Mouse (Mus musculus) limb, embryonic 12.5 days (tissue): ENCODE data around the gene Tpcn2. TPM values are rescaled to one million over a fixed set of nuclear protein-coding genes. Genes with fewer than 3 reads are reported as not detected.
A peak's percentile ranks its signal among the peaks of the same experiment; 100 is the strongest.

Experiments used
- ATAC-seq: fragments of 200-750 bp; cut with Nextera tagmentation; 2 replicates; pipeline ENCODE4 v1.8.0; 2017; ENCODE audit warnings: low read depth, moderate TSS enrichment; ENCODE audit not compliant: insufficient number of reproducible peaks, insufficient read depth, low FRiP score, low TSS enrichment
- H3K27ac ChIP-seq: fragments of 300-500 bp; sonication (generic); 2 replicates; pipeline ENCODE4 v1.5.1; 2016; ENCODE audit warnings: mild to moderate bottlenecking, moderate library complexity
- H3K27me3 ChIP-seq: fragments of 300-500 bp; sonication (generic); 2 replicates; pipeline ENCODE4 v1.6.1; 2016; ENCODE audit warnings: mild to moderate bottlenecking, moderate library complexity
- H3K36me3 ChIP-seq: fragments of 300-500 bp; sonication (generic); 2 replicates; pipeline ENCODE4 v1.6.1; 2016; ENCODE audit warnings: mild to moderate bottlenecking, moderate library complexity
- H3K4me1 ChIP-seq: fragments of 300-500 bp; sonication (generic); replicated peaks from 2 replicates; pipeline ENCODE4 v1.6.1; 2016
- H3K4me2 ChIP-seq: fragments of 300-500 bp; sonication (generic); 2 replicates; pipeline ENCODE4 v1.6.1; 2016; ENCODE audit warnings: mild to moderate bottlenecking, moderate library complexity
- H3K4me3 ChIP-seq: fragments of 300-500 bp; sonication (generic); replicated peaks from 2 replicates; pipeline ENCODE4 v1.5.1; 2016; ENCODE audit warnings: mild to moderate bottlenecking
- H3K9ac ChIP-seq: fragments of 300-500 bp; sonication (generic); replicated peaks from 2 replicates; pipeline ENCODE4 v1.6.1; 2016; ENCODE audit warnings: mild to moderate bottlenecking, moderate library complexity
- H3K9me3 ChIP-seq: fragments of 300-500 bp; sonication (generic); 2 replicates; pipeline ENCODE4 v1.6.1; 2016; ENCODE audit warnings: mild to moderate bottlenecking, moderate library complexity
- WGBS: fragments of 180-500 bp; shearing (Covaris S2); methylation state at CpG from one replicate; pipeline ENCODE4 v1.1.7; 2016; 5-methylcytosine and 5-hydroxymethylcytosine counted together
- polyA plus RNA-seq: library from polyadenylated mRNA; unstranded; fragments of >200 nt; fragmentation: Nextera tagmentation; extraction: Ambion mirVana; gene quantifications from 2 replicates; pipeline ENCODE4 v1.2.1, GENCODE M21; 2016

Gene Tpcn2
- polyA plus RNA-seq, 1 experiment from 2014 or later, result 10.2 TPM

DNA sequence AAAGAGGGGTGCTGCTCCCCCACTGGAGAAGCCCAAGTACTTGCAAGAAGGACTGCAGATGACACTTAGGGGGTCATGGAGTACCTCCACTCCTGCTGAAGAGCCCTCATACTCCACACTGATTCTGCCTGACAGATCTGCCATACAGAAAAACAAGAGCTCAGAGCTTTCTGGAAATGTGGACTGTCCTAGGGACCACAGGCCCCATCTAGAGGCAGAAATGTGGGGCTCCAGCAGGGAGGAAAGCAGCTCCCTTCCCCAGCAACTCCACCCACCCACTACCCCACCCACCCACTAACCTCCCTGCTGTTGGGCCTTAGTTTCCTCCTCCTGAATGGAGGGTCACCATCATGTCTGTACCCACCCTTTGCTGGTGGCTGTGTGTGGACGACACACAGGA is 67.2 kb downstream of the Tpcn2 start:
- 69% methylated on average over 1 of the region's 1 CpGs for WGBS
- no peak overlapping the region for H3K4me3 ChIP-seq
- H3K27ac ChIP-seq, result 0 out of 2 replicates have a peak overlapping the region, but pooled peaks have one; percentile 1
- H3K36me3 ChIP-seq, result no peaks in the 10 kb centered on the region
- H3K4me2 ChIP-seq, result no peak overlapping the region
- no peaks in the 10 kb centered on the region; the same call in 1 of the 2 replicates for H3K9me3 ChIP-seq
- H3K4me1 ChIP-seq, result peaks cover 20% of the 10 kb centered on the region
- no peak for ATAC-seq
- no peak overlapping the region for H3K9ac ChIP-seq
- no peaks in the 10 kb centered on the region for H3K27me3 ChIP-seq

DNA sequence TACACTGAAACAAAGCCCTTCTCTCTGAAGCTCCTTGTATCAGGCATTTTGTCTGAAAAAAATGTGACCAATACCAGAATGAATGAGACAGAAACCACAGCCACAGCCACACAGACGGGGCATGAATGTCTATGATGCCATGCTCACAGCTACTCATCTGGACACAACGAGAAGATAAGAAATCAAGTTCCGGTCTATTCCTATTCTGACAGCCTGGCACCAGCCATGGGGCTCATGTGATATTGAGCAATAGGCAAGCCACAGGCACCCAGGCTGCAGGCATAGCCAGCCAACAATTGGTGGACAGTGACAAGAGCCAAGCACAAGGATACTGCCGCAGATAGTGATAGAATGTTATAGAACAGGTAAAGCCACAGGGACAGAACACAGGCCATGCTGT is 68.3 kb downstream of the Tpcn2 start:
- no peaks in the 10 kb centered on the region for H3K27me3 ChIP-seq
- no peaks in the 10 kb centered on the region for H3K36me3 ChIP-seq
- H3K4me2 ChIP-seq, result no peak overlapping the region
- 90% methylated on average over 4 of the region's 4 CpGs for whole genome bisulfite sequencing
- ATAC-seq, result no peak
- peaks cover 29% of the 10 kb centered on the region for H3K4me1 ChIP-seq
- H3K9ac ChIP-seq, result no peak overlapping the region
- H3K9me3 ChIP-seq, result no peaks in the 10 kb centered on the region
- H3K27ac ChIP-seq, result no peak overlapping the region
- H3K4me3 ChIP-seq, result no peak overlapping the region

DNA sequence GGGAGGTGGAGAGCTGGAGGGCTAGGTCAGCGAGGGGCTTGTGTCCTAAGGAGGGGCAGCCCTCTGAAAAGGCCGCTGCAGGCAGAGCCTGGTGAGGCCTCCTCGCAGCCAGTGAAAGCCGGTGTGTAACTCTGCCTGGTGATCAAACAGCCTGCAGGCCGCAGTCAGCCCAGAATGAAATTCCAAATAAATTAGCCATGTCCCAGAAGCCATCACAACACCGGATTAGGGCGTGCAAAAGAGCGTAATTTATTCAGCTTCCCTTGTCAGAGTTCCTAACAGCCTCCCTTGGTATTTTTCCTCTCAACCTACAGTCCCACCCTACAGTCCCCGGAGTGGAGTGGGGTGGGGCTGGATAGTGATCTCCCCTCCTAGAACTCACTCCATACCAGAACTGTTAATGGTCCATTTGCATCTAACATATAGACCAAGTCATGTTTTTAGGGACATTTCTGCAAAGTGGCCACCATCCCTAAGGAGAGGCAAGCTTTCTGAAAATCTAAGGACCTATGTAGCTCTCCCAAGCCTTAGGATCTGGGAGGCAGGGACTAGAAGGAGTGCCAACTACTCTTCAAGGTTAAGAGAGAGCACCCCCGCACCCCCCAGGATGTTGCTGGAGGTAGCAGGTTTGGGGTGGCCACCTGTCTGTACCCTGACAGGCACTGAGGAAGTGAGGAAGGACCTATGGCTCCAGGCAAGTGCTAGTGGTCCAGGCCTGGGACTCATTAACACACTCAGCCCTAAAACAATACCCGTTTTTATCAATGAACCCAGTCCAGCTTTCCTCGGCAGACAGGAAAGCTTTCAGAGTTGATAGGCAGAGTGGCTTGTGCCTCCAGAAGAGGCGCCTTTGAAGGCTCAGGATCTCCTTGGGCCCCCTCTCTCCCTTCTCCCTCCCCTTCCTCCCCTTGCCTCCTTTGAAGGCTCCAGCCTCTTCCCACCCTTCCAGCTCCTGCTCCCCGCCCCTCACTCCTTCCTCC is 71.8 kb downstream of the Tpcn2 start:
- H3K4me1 ChIP-seq, result peaks cover 42% of the 10 kb centered on the region

DNA sequence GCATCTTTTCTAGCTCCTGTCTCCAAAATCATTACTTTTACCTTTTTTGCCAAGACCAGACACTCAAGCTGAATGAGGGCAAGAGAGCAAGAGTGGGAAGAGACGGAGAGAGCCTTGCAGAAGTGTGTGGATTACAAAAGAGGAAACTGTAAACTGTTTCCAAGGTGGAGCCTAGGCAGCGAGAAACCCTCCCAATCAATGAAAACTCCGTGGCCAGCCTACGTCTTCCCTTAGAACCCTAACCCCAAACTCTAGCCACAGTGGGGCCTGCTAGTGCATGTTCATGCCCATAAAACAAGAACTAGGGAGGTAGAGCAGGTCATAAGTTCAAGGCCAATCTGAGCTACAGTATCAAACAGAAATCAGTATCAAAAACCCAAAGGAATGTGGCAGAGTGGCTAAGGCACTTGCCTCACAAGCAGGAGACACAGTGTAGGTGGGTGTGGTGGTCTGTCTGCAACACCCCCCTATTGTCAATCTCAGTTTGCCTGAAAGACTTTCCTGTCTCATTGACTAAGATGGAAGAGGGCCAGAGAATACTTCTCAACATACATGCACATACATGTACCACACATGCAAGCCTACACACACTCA is 73.2 kb downstream of the Tpcn2 start:
- no peak for ATAC-seq
- no peak overlapping the region for H3K27ac ChIP-seq
- WGBS, result 66% methylated on average over 4 of the region's 4 CpGs

More for the DNA sequence above, 71.8 kb downstream of the Tpcn2 start:
- H3K27me3 ChIP-seq, result no peaks in the 10 kb centered on the region
- peak; percentile 40; the same call in 1 of the 2 replicates for ATAC-seq
- H3K36me3 ChIP-seq, result no peaks in the 10 kb centered on the region
- 12% methylated on average over 14 of the region's 14 CpGs for WGBS
- H3K9me3 ChIP-seq, result no peaks in the 10 kb centered on the region
- H3K4me2 ChIP-seq, result no peak overlapping the region
- H3K4me3 ChIP-seq, result no peak overlapping the region
- H3K9ac ChIP-seq, result peak overlapping the region; percentile 27; the same call in 1 of the 2 replicates
- H3K27ac ChIP-seq, result peak overlapping the region; percentile 78

DNA sequence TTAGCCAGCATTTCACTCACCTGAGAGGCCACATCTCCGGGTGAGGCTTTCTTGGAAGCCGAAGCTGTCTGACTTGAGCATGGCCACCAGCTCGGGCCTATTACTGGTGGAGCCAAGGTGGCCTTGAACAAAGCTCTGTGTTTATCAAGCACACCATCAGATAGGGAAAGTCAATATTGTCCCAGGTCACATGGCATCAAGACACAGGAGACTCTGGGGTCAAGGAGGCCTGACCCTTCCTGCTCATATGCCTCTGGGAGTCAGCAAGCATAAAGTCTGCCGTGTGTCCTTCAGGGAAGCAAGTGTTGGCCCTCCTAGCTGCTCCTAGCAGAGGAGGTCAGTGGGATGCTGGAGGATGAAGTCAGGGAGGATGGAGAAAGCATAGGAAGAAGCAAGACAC is 75.8 kb downstream of the Tpcn2 start, which contains the start of gene 1810010D01Rik:
1810010D01Rik (minus strand) TSS at position 114 of the 400 bp plus-strand sequence.
- Histone ChIP-seq H3K4me2 (0 out of 2 replicates have a peak within 1 kb of the TSS, but pooled peaks have one; percentile 46), H3K36me3 (no peaks in the 10 kb centered on the region), H3K9ac (no peak within 1 kb of the TSS), H3K4me1 (peaks cover 55% of the 10 kb centered on the region), H3K9me3 (no peaks in the 10 kb centered on the region), H3K27ac (peak within 1 kb of the TSS; percentile 99), H3K4me3 (no peak within 1 kb of the TSS), H3K27me3 (no peaks in the 10 kb centered on the region)
- WGBS, result 86% methylated on average over 4 of the region's 4 CpGs
- ATAC-seq, result no peak

More for the DNA sequence above, 73.2 kb downstream of the Tpcn2 start:
- no peaks in the 10 kb centered on the region for H3K27me3 ChIP-seq
- H3K4me3 ChIP-seq, result no peak overlapping the region
- no peaks in the 10 kb centered on the region for H3K9me3 ChIP-seq
- H3K4me1 ChIP-seq, result peaks cover 51% of the 10 kb centered on the region
- H3K4me2 ChIP-seq, result no peak overlapping the region
- H3K9ac ChIP-seq, result no peak overlapping the region
- H3K36me3 ChIP-seq, result no peaks in the 10 kb centered on the region

DNA sequence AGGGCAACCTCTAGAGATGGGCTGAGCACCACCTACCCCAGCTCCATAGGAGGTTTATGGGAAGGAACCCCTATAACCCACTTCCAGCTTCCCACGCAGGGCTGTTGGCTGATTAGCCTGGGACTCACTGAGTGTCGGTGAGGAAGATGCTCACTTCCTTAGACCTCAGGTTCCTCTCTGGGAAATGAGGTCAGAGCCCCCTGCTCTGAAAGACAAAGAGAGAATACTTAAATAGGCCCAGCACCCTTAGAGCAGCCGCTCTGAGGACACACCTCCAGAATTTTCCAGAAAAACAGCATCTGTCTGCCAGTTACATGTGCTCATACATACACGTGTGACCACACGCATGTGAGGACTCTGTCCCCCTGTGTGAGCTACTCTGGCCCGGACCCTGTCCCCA is 77.0 kb downstream of the Tpcn2 start:
- Histone ChIP-seq H3K27ac (peak overlapping the region; percentile 99), H3K36me3 (no peaks in the 10 kb centered on the region), H3K4me2 (peak overlapping the region; percentile 46), H3K4me3 (0 out of 2 replicates have a peak overlapping the region, but pooled peaks have one; percentile 10), H3K4me1 (peaks cover 43% of the 10 kb centered on the region), H3K9ac (peak overlapping the region; percentile 62; the same call in 1 of the 2 replicates), H3K9me3 (no peaks in the 10 kb centered on the region; the same call in 1 of the 2 replicates), H3K27me3 (no peaks in the 10 kb centered on the region)
- WGBS, result 64% methylated on average over 6 of the region's 6 CpGs
- no peak; the same call in 1 of the 2 replicates for ATAC-seq

DNA sequence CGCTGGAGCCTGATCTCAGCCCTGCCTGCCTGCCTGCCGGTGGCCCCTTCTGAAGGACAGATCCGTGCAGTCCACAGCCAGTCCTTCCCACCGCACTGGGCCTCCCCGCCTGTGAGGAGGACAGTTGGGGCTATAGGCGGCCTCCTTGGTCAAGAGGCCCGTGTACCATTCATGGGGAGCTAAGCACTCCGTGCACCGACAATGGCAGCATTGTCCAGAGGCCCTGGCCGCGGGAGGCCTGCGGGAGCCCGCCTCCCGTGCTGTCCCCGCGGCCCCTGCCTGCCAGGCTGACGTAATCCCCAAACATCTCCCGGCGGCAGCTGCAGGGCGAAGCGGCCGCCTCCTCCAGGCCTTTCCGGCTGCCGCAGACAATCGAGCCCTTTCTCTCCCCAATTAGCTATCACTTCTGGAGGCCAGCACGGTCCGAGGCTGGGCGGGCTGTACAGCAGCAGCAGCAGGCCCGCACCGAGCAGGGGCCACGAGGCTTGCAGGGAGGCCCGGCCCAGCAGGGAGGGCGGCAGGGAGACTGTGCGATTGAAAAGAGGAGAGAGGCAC is 77.7 kb downstream of the Tpcn2 start:
- Histone ChIP-seq H3K27me3 (no peaks in the 10 kb centered on the region), H3K4me2 (peak overlapping the region; percentile 46), H3K4me1 (peaks cover 38% of the 10 kb centered on the region), H3K36me3 (no peaks in the 10 kb centered on the region), H3K27ac (peak overlapping the region; percentile 99), H3K9me3 (peaks cover 4% of the 10 kb centered on the region), H3K4me3 (0 out of 2 replicates have a peak overlapping the region, but pooled peaks have one; percentile 10), H3K9ac (peak overlapping the region; percentile 62)
- peak; percentile 94 for ATAC-seq
- WGBS, result 1% methylated on average over 34 of the region's 34 CpGs

DNA sequence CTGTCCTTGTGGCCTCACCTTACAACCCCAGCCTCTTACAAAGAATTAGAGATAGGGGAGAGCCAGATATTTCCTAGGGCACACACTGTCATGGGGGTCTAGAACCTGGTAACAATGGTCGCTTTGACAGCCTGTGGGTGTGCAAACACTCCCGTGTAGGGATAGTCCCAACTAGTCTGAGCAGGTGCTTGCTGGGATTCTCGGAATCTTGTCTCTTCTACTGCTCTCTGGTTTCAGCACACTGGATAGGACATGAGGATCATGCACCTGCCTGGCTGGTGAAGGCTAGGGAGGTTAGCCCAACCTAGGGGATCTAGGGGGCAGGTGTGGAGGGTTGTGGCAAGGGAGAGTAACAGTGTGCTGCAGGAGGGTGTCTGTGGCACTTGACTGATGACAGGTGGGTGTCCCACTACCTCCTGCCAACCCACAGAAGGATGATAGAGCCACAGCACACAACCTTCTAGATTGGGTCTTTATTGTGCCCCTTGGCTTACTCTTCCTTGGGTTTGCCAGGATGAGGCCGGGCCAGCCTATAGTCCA is 78.4 kb downstream of the Tpcn2 start:
- no peaks in the 10 kb centered on the region for H3K27me3 ChIP-seq
- H3K4me1 ChIP-seq, result peaks cover 32% of the 10 kb centered on the region
- peaks cover 5% of the 10 kb centered on the region for H3K9me3 ChIP-seq
- no peak overlapping the region for H3K4me2 ChIP-seq
- WGBS, result 88% methylated on average over 4 of the region's 4 CpGs
- H3K9ac ChIP-seq, result peak overlapping the region; percentile 62; the same call in 1 of the 2 replicates
- H3K27ac ChIP-seq, result peak overlapping the region; percentile 99
- no peak overlapping the region for H3K4me3 ChIP-seq
- no peaks in the 10 kb centered on the region for H3K36me3 ChIP-seq
- ATAC-seq, result peak; percentile 16; the same call in 1 of the 2 replicates

DNA sequence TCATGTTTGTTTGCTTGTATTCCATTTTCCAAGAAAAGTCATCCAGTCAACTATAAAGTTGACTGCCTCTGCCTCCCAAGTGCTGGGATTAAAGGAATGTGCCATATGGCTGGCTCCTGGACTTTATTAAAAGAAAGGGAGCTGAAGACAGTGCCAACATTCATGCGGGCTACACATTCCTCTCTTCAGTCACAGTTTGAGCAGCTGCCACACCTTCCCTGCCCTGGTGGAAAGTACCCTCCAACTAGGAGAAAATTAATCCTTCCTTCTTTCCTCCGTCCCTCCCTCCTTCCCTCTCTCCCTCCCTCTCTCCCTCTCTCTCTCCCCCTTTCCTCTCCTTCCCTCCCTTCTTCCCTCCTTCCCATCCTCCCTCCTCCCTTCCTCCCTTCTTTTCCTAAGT is 84.1 kb downstream of the Tpcn2 start:
- no peaks in the 10 kb centered on the region for H3K36me3 ChIP-seq
- no peak overlapping the region for H3K4me2 ChIP-seq
- H3K9ac ChIP-seq, result no peak overlapping the region
- H3K27me3 ChIP-seq, result no peaks in the 10 kb centered on the region
- H3K9me3 ChIP-seq, result peaks cover 5% of the 10 kb centered on the region
- H3K4me3 ChIP-seq, result no peak overlapping the region
- H3K27ac ChIP-seq, result no peak overlapping the region
- ATAC-seq, result no peak
- WGBS, result 34% methylated on average over 2 of the region's 2 CpGs
- H3K4me1 ChIP-seq, result peaks cover 31% of the 10 kb centered on the region

DNA sequence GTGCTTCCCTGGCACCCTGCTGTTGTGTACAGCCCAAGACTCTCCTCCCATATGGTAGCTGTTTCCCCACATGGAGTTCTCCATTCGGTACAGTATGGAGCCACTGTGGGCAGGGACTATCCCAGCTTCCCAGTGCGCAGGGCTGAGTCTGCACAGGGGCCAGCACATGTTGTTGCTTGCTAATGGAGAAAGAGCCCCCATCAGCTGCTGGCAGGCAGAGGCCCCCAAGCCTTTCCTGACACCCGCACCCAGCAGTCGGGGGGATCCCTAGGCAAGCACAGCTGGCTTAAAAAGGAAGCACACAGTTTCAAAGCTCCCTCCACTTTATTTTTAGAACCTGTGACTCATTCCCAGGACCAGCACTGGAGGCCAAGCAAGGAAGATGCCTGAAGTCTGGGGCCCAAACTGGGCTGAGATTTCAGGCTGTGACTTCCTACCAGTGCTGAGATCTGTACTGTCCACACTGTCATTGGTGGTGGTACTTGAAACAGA is 85.5 kb downstream of the Tpcn2 start:
- ATAC-seq, result peak; percentile 21; the same call in 1 of the 2 replicates
- Histone ChIP-seq H3K27me3 (no peaks in the 10 kb centered on the region), H3K9ac (0 out of 2 replicates have a peak overlapping the region, but pooled peaks have one; percentile 9), H3K9me3 (peaks cover 5% of the 10 kb centered on the region), H3K36me3 (no peaks in the 10 kb centered on the region), H3K4me1 (peaks cover 41% of the 10 kb centered on the region), H3K4me2 (no peak overlapping the region), H3K4me3 (no peak overlapping the region), H3K27ac (peak overlapping the region; percentile 57)
- WGBS, result 45% methylated on average over 4 of the region's 4 CpGs
